Mouse (Mus musculus) ovary, postnatal 36 days (tissue): Measurements from ENCODE around the gene Rfx2.

Source experiments
- DNase-seq: peaks from one replicate; pipeline ENCODE4 v3.0.0; 2022; ENCODE audit warnings: low spot score, mixed read lengths

Rfx2 gene

GRCm38 (mm10) chr17:56832918-56833317, 2.1 kb upstream of the Rfx2 start:
- no peak for DNase-seq

DNA sequence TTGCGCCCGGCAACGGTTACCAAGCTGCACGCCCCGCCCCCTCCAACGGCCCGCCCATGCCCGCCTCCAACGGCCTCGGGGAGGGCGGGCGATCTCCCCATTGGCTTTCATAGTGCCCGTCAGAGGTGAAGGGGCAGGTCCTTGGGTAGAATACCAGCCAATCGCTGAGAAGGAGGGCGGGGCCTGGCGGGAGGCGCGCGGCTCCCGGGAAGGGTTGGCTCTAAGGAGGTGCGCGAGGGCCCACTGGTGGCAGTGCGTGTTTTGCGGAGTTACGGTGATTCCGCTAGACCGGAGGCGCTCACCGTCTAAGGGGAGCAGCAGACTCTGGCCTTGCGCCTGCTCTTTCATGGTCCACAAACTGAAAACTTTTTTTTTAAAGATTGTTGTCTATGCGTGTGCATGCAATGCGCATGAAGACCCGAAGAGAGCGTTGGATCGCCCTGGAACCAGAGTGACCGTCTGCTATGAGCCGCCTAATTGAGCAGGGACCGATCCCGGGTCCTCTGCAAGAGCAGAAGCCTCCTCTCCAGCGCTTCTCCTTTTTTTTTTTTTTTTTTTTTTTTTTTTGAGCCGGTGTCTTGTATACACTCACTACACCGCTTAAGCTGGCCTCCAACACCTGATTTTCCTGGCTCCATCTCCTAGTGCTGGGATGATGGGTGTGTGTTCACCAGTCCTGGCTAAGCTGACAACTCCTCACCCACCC, 451 bp upstream of the Rfx2 start:
- DNase-seq: peak; percentile 98

DNA sequence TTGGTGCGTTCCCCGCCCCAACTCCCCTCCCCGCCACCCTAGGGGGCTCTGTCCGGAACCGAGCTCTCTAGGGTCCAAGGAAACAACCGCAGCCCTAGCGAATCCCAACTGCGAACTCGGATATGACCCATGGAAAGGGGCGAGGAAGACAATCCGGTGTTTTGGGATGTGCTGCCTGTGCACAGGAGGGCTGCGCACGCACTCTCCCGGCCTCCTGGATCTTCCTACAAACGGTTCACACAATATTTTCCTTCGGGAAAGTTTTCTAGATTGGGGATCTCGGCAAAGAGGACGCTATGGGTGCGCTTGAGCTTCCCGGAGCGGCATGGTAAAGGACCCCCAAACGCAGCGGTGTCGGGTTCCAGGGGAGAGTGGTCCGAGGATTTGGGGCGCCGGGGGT, 1.0 kb downstream of the Rfx2 start:
- peak; percentile 25 for DNase-seq

GRCm38 (mm10) chr17:56829171-56829570, 1.6 kb downstream of the Rfx2 start:
- no peak for DNase-seq

DNA sequence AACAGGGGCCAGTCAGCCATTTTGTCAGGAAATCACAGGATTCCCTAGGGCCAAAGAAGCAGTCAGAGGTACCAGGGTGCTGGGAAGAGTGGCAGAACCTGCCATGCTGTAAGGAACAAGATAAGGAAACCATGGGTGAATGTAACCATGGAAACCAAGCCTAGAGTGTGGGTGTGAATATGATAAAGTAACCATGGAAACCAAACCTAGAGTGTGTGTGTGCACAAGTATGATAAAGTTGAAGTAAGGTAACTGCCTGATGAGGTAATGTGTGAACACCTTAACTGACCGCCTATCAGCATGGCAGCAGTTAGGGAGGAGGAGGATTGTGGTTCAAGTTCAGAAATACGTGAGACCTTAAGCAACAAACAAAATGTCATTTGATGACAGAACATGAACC, 4.1 kb downstream of the Rfx2 start:
- no peak for DNase-seq

DNA sequence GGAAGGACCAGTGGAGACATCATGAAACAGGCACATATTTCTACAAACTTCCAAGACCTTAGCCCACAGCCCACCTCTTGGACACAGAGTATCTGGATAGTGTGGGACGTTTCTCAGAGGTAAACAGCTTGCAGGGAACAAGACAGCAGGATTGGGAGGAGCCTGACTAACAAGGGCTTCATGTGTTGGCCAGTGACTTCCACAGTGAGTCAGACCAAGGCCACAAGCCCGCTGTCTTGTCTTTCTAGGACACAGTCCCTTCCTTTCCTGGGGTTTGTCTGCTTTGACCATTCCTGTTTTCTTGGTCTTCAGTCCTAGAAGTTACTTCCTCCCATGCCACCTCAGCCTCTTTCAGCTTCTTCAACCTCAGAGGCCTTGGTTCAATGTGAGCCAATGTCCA, 7.5 kb downstream of the Rfx2 start:
- DNase-seq: no peak

GRCm38 (mm10) chr17:56822380-56822779, 8.4 kb downstream of the Rfx2 start:
- no peak for DNase-seq

- no peak for DNase-seq
Observed at GRCm38 (mm10) chr17:56819694-56820111, 11.1 kb downstream of the Rfx2 start.

DNA sequence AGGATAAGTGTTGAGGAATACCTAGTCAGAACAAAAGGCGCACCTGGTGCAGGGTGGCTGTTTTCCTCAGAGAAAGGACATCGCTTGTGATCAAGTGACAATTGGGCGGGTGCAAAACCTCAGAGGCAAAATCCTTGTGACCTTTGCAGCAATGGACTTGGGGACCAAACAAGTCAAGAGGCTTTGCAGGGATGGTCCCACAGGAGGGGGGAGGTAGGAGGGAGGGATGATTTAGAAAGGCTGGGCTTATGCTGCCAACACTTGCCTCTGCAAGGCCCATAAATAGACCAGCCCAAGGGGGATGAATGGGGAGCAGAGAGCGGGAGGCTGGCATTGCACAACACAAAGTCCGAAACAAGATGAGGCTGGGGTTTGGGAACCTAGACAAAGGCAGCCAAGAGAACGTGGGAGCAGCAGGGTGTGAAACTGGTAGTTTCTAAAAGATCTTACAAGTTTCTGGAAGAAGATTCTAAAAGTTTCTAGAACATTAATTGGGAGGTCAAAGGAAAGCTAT, 11.7 kb downstream of the Rfx2 start:
- DNase-seq: no peak

DNA sequence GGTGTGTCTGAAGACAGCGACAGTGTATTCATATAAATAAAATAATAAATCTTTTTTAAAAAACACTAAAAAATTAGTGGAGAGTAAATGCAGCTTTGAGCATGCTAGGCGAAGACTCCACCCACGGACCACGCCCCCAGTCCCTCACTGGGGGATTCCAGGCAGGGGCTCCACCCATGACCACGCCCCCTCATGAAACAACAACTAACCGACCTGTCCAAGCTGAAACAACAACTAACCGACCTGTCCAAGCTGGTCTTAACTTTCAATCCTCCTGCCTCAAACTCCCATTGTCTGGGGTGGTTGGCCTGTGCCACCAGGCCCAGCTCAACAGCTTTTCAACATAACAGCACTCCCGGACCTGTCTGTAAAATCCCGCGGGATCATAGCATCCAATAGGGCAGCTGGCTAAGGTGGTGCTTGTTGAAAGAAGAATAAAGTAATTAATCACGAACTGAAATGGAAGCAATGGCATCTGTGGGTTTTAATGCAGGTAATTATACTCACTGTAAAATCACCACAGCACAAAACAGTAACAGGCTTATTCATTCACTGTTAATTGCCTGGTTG, 12.7 kb downstream of the Rfx2 start:
- DNase-seq: no peak

GRCm38 (mm10) chr17:56815057-56815345, 15.8 kb downstream of the Rfx2 start:
- DNase-seq: no peak

GRCm38 (mm10) chr17:56814316-56815056, 16.3 kb downstream of the Rfx2 start:
- DNase-seq: peak; percentile 81

GRCm38 (mm10) chr17:56810245-56810644, 20.6 kb downstream of the Rfx2 start:
- DNase-seq: peak; percentile 96

DNA sequence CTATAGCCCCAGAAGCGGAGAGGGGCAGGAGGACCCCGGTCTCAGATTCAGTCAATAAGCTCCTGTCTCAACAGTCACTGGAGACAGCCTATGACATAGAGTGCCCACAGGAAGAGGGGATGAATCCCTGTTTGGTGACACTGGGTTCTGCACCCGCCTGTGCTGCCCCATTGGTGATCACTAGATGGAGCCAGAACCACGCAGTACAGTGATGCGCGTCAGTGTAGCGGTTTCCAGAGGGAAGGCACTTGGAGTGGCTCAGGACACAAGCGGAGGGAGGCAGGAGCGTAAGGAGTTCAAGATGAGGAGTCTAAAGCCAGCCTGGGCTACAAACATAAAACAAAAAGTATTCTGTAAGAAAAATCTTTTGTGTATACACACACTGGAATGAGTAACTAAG, 22.3 kb downstream of the Rfx2 start:
- peak; percentile 78 for DNase-seq

DNA sequence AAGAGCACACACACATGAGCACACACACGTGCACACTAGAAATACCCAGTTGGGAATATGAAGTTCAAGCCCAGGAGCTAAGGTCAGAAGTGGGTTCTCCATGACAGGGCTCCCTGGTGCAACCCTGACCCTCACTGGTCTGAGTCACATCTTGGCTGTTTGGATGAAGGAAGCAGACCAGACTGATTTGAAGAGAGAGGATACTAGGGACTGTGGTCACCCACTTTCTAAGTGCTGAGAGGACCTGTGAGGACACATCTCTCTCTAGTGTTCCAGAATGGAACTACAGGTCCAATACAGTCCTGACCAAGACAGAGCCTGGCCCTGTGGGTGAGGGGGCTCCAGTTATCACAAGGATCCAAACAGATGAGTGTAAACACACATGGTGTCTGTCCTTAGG, 25.0 kb downstream of the Rfx2 start:
- no peak for DNase-seq

GRCm38 (mm10) chr17:56804952-56805351, 25.9 kb downstream of the Rfx2 start:
- DNase-seq: peak; percentile 49

GRCm38 (mm10) chr17:56802065-56802464, 28.7 kb downstream of the Rfx2 start:
- no peak for DNase-seq

- DNase-seq: no peak
Observed at GRCm38 (mm10) chr17:56799276-56799675, 31.5 kb downstream of the Rfx2 start.

- DNase-seq: no peak
Observed at GRCm38 (mm10) chr17:56793614-56794319, 37.0 kb downstream of the Rfx2 start.

DNA sequence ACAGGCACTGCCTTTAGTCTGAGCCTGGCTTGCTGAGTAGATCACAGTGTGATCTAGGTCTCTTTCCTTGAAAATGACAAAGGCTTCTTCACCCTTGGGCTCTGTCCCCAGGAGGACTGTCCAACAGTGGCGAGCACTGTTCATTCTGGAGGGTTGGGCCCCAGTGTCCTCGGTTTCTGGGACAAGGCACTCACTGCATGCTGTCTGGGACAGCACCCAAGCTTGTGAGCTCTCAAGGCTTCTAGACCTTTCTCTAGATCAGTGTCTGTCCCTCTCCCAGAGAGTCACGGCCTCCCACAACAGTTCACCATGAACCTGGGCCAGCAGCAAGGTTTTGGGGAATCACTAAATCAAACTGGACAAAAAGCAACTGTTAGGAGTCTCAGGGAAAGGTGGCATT, 38.2 kb downstream of the Rfx2 start:
- DNase-seq: no peak

DNA sequence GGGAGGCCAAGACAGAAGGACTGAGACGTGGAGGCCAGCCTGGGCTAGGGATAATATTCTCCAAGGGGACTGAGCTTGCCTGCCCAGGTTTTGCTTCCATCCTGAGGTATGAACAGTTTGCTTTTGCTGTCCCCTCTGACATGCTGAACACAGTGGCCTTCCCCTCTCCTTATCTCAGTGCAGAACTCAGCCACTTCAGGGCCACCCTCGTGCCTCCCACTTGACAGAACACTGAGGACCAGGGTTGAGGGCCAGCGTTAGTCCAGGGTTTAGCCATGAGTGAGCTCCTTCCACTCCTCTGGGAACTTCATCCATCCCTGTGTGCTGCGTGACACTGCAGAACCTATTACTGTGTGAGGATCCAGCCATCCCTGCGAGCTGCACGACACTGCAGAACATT, 41.5 kb downstream of the Rfx2 start:
- no peak for DNase-seq

DNA sequence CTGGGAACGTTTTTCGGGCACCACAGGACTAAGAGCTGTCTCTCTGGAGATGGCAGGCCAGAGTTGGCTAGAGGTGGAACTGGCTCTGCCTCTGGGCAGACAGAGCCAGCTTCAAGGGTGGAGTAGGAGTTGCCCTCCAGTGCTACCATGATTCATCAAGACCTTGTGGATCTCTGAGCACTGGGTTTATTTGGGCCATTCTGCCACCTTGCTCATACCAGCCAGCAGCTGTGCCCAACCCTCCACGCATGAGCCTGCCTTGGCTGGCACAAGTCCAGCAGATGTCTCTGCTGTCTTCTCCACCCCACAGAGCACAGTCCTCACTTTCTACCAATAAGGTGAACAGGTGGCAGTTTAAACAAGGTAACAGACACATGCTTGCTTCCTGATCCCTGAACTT, 41.9 kb downstream of the Rfx2 start:
- no peak for DNase-seq
